Mouse (Mus musculus): ENCODE results near the gene Mtus2. TPM values are rescaled to one million over a fixed set of nuclear protein-coding genes. Genes with fewer than 3 reads are reported as not detected.

The Mtus2 gene
- total and polyA plus RNA-seq, 3 experiments = 0.08 TPM; not detected in 2

DNA sequence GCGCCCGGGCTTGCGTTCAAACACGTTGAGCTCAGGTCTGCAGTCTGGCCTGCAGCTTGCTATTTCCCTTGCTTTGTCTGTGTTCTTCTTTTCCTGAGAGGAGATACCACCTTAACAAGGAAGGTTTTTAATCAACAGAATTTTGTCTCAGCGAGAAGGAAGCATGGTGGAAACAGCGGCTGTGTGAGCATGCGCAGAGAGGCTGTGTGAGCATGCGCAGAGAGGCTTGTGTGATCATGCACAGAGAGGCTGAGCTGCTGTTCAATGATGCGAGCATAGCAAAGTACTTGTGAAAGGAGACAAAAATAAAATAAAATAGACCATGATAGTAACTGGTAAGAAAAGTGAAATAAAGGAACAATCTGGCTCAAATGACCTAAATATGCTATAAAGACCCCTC, 142.2 kb downstream of the Mtus2 start:
- H3K27ac ChIP-seq (ENCODE audit: control insufficient read depth, low read depth, low read length) = no peak overlapping the region

DNA sequence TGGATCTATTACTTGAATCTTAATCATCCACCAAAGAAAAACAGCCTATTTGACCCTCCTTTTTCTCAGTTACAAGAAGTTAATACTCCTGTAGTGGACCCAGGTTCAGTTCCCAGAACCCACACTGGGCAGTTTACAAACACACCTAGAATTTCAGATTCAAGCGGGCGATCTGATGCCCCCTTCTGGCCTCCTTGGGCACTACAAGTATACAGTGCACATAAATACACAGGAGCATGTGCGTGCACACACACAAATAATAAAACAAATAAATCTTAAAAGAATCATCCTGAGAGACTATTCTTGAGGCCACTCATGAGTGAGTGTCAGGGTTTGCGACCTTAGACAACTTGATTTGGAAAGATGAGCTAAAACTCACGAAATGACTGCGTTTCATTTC, 150.2 kb downstream of the Mtus2 start:
- no peak for DNase-seq (ENCODE audit: low read depth, low spot score)
- H3K36me3 ChIP-seq (ENCODE audit: control insufficient read depth in 1 of 2, insufficient read depth in 2 of 2, low read length in 2 of 2) = no peaks in the 10 kb centered on the region

More for the DNA sequence above, 142.2 kb downstream of the Mtus2 start:
- H3K9me3 ChIP-seq (replicated peaks; ENCODE audit: insufficient read depth, low read length) = no peaks in the 10 kb centered on the region
- H3K27me3 ChIP-seq (ENCODE audit: control insufficient read depth in 1 of 2, insufficient read depth in 2 of 2, low read length in 2 of 2) = no peaks in the 10 kb centered on the region
- no peak overlapping the region for H3K9ac ChIP-seq (ENCODE audit: control insufficient read depth, low read depth, low read length, poor library complexity, severe bottlenecking)
- no peak for DNase-seq (ENCODE audit: low read depth, low spot score)
- no peak for TF ChIP-seq MXI1 (IDR thresholded peaks at IDR 0.05; ENCODE audit: low read depth, low read length)
- TF ChIP-seq MAZ (IDR thresholded peaks at IDR 0.05; ENCODE audit: low read depth, low read length) = no peak
- TF ChIP-seq MYB (IDR thresholded peaks at IDR 0.05; ENCODE audit: low read depth, low read length) = no peak
- no peak for TF ChIP-seq ELF1 (IDR thresholded peaks at IDR 0.05; ENCODE audit: low read depth, low read length)
- TF ChIP-seq RAD21 (IDR thresholded peaks at IDR 0.05; ENCODE audit: low read depth, low read length) = no peak
- TF ChIP-seq MEF2A (IDR thresholded peaks at IDR 0.05; ENCODE audit: extremely low read depth, insufficient replicate concordance, low read depth, low read length, poor library complexity, severe bottlenecking) = no peak
- no peak for TF ChIP-seq KAT2A (conservative IDR thresholded peaks at IDR 0.05; ENCODE audit: low read depth, low read length)
- no peak for TF ChIP-seq CTCF (IDR thresholded peaks at IDR 0.05 in 2 of 3, conservative IDR thresholded peaks at IDR 0.05 in 1 of 3; ENCODE audit: control insufficient read depth in 1 of 3, insufficient read depth in 1 of 3, low read depth in 2 of 3, low read length in 3 of 3, poor library complexity in 1 of 3, severe bottlenecking in 1 of 3)
- TF ChIP-seq MAX (IDR thresholded peaks at IDR 0.05; ENCODE audit: low read length) = no peak
- TF ChIP-seq UBTF (IDR thresholded peaks at IDR 0.05; ENCODE audit: borderline replicate concordance, insufficient read depth, low read depth, low read length) = no peak
- no peak for TF ChIP-seq E2F4 (IDR thresholded peaks at IDR 0.05; ENCODE audit: borderline replicate concordance, low read depth, low read length)
- no peak for TF ChIP-seq MYC (IDR thresholded peaks at IDR 0.05; ENCODE audit: low read depth, low read length)
- no peak for TF ChIP-seq USF1 (IDR thresholded peaks at IDR 0.05; ENCODE audit: low read depth, low read length)
- TF ChIP-seq HCFC1 (IDR thresholded peaks at IDR 0.05; ENCODE audit: low read depth, low read length) = no peak
- no peak for TF ChIP-seq TBP (IDR thresholded peaks at IDR 0.05; ENCODE audit: low read depth, low read length)
- TF ChIP-seq POLR2AphosphoS2 (IDR thresholded peaks at IDR 0.05; ENCODE audit: low read length) = no peak
- no peak for TF ChIP-seq ZNF384 (IDR thresholded peaks at IDR 0.05; ENCODE audit: low read depth, low read length)
- no peak for TF ChIP-seq ZMIZ1 (IDR thresholded peaks at IDR 0.05; ENCODE audit: low read depth, low read length)
- no peak overlapping the region for H3K4me3 ChIP-seq (ENCODE audit: control insufficient read depth in 1 of 2, insufficient read depth in 1 of 2, low read depth in 2 of 2, low read length in 2 of 2)
- H3K4me1 ChIP-seq (ENCODE audit: control insufficient read depth in 1 of 2, insufficient read depth in 2 of 2, low read length in 2 of 2) = no peaks in the 10 kb centered on the region
- no peaks in the 10 kb centered on the region for H3K36me3 ChIP-seq (ENCODE audit: control insufficient read depth in 1 of 2, insufficient read depth in 2 of 2, low read length in 2 of 2)
- H3K79me2 ChIP-seq (ENCODE audit: control insufficient read depth, insufficient read depth, low read length, poor library complexity) = no peaks in the 10 kb centered on the region

More for the DNA sequence above, 150.2 kb downstream of the Mtus2 start:
- Histone ChIP-seq H3K9ac (ENCODE audit: control insufficient read depth, low read depth, low read length, poor library complexity, severe bottlenecking) (no peak overlapping the region), H3K79me2 (ENCODE audit: control insufficient read depth, insufficient read depth, low read length, poor library complexity) (no peaks in the 10 kb centered on the region), H3K27ac (ENCODE audit: control insufficient read depth, low read depth, low read length) (no peak overlapping the region), H3K27me3 (ENCODE audit: control insufficient read depth in 1 of 2, insufficient read depth in 2 of 2, low read length in 2 of 2) (no peaks in the 10 kb centered on the region), H3K4me3 (ENCODE audit: control insufficient read depth in 1 of 2, insufficient read depth in 1 of 2, low read depth in 2 of 2, low read length in 2 of 2) (no peak overlapping the region), H3K4me1 (ENCODE audit: control insufficient read depth in 1 of 2, insufficient read depth in 2 of 2, low read length in 2 of 2) (no peaks in the 10 kb centered on the region), H3K9me3 (replicated peaks; ENCODE audit: insufficient read depth, low read length) (no peaks in the 10 kb centered on the region)
- TF ChIP-seq MAZ (IDR thresholded peaks at IDR 0.05; ENCODE audit: low read depth, low read length) = no peak
- TF ChIP-seq GABPA (IDR thresholded peaks at IDR 0.05; ENCODE audit: low read depth, low read length) = no peak
- TF ChIP-seq ELF1 (IDR thresholded peaks at IDR 0.05; ENCODE audit: low read depth, low read length) = no peak
- no peak for TF ChIP-seq POLR2A (IDR thresholded peaks at IDR 0.05; ENCODE audit: control insufficient read depth in 1 of 2, insufficient read depth in 1 of 2, low read depth in 1 of 2, low read length in 2 of 2, poor library complexity in 1 of 2)
- TF ChIP-seq NRF1 (IDR thresholded peaks at IDR 0.05; ENCODE audit: insufficient read depth, low read depth, low read length, poor library complexity, severe bottlenecking) = no peak
- no peak for TF ChIP-seq UBTF (IDR thresholded peaks at IDR 0.05; ENCODE audit: borderline replicate concordance, insufficient read depth, low read depth, low read length)
- TF ChIP-seq CTCF (IDR thresholded peaks at IDR 0.05 in 2 of 3, conservative IDR thresholded peaks at IDR 0.05 in 1 of 3; ENCODE audit: control insufficient read depth in 1 of 3, insufficient read depth in 1 of 3, low read depth in 2 of 3, low read length in 3 of 3, poor library complexity in 1 of 3, severe bottlenecking in 1 of 3) = peak in 2 of 3 experiments; percentile 27 to 34; a peak in 4 of 6 replicates
